Mouse (Mus musculus) hindbrain, embryonic 15.5 days (tissue): Measurements from ENCODE around the gene Prkg1. TPM values are rescaled to one million over a fixed set of nuclear protein-coding genes. Genes with fewer than 3 reads are reported as not detected.
A peak's percentile ranks its signal among the peaks of the same experiment; 100 is the strongest.

ENCODE experiments used
- ATAC-seq: fragments of 200-750 bp; cut with Nextera tagmentation; 2 replicates; pipeline ENCODE4 v1.8.0; 2017; ENCODE audit warnings: low read depth, moderate number of reproducible peaks, moderate TSS enrichment; ENCODE audit not compliant: low FRiP score
- H3K27ac ChIP-seq: fragments of 300-500 bp; sonication (generic); replicated peaks from 2 replicates; pipeline ENCODE4 v1.5.1; 2015; ENCODE audit warnings: mild to moderate bottlenecking, inconsistent platforms
- H3K27me3 ChIP-seq: fragments of 300-500 bp; sonication (generic); 2 replicates; pipeline ENCODE4 v1.6.1; 2015; ENCODE audit warnings: control low read depth, inconsistent platforms
- H3K36me3 ChIP-seq: fragments of 300-500 bp; sonication (generic); 2 replicates; pipeline ENCODE4 v1.6.1; 2015; ENCODE audit warnings: control low read depth, inconsistent platforms
- H3K4me1 ChIP-seq: fragments of 300-500 bp; sonication (generic); replicated peaks from 2 replicates; pipeline ENCODE4 v1.6.1; 2015; ENCODE audit warnings: control low read depth, inconsistent platforms
- H3K4me2 ChIP-seq: fragments of 300-500 bp; sonication (generic); 2 replicates; pipeline ENCODE4 v1.6.1; 2015; ENCODE audit warnings: moderate library complexity, mild to moderate bottlenecking, inconsistent platforms
- H3K4me3 ChIP-seq: fragments of 300-500 bp; sonication (generic); 2 replicates; pipeline ENCODE4 v1.5.1; 2015; ENCODE audit warnings: mild to moderate bottlenecking, inconsistent platforms
- H3K9ac ChIP-seq: fragments of 300-500 bp; sonication (generic); 2 replicates; pipeline ENCODE4 v1.6.1; 2015; ENCODE audit warnings: inconsistent platforms
- H3K9me3 ChIP-seq: fragments of 300-500 bp; sonication (generic); 2 replicates; pipeline ENCODE4 v1.6.1; 2016; ENCODE audit warnings: control low read depth, inconsistent platforms
- WGBS: fragments of 180-500 bp; shearing (Covaris S2); methylation state at CpG from one replicate; pipeline ENCODE4 v1.1.7; 2015; 5-methylcytosine and 5-hydroxymethylcytosine counted together
- polyA plus RNA-seq: library from polyadenylated mRNA; unstranded; fragments of >200 nt; fragmentation: Nextera tagmentation; extraction: Ambion mirVana; gene quantifications from 2 replicates; pipeline ENCODE4 v1.2.1, GENCODE M21; 2015

The Prkg1 gene
- polyA plus RNA-seq, 1 experiment from 2014 or later = 5.0 TPM

DNA sequence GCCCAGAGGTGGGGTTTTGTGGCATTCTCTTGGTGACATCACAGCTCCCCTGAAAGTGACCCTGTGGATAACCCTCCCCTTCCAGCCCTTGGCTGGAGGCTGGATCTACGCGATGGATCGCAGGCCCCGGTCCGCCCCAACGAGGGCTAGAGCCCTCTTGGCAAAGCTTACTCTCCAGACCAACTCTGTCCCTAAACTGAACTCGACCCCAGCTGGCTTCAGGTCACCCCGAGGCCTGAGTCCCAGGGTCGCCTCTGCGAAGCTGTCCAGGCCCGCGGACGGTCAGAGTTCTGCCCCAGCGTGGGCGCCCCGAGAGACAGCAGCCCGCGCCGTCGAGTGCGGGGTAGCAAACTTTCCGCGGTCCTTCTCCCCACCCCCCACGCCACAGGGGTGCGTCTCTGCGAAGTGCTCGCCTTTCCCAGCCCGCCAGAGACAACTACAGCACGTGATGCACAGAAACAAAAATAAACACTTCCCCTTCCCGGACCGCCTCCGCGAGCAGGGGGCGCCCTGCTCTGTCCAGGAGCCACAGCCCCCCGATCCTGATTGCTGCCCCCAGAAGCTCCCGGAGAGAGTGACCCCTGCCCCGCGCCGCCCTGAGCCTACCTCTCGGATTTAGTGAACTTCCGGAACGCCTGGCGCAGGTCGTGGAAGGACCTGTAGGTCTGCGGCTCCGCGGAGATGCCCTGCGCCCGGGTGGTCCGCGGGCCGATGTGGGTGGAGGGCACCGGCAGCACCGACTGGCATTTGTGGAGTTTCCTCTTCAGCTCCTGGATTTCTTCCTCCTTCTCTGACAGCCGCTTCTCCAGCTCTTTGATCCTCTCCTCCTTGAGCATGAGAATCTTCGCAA lies 657 bp downstream of the Prkg1 start:
- under 1% methylated on average over 56 of the region's 56 CpGs for WGBS

DNA sequence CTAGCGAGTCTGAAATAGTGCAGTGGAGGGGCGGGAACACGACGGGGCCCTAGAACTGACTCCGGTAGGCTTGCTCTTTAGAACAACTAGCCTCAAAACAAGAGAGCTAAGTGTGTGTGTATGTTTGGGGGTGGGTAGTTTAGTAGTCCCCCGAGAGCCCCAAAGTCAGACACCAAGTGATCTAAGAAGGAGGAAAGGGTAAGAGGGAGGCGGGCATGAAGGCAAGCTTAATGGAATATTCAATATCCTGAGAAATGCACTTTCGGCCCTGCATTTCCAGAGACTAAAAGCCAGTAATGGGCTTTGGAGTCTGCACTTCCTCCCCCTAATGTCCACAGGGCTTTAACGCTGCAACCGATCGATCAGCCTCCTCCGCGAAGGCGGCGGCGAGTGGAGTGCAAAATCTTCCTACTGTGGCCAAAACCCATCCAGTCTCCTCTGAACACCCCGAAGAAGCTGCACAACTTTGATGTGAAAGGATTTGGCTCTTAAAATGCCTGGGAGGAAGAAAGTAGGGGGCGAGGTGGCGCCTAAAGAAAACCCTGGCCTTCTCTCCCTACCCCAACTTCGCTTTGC lies 1.5 kb downstream of the Prkg1 start:
- Histone ChIP-seq H3K4me2 (peak overlapping the region; percentile 94), H3K4me3 (peak overlapping the region; percentile 49), H3K27me3 (peaks cover 40% of the 10 kb centered on the region), H3K9me3 (no peaks in the 10 kb centered on the region), H3K27ac (no peak overlapping the region), H3K9ac (no peak overlapping the region), H3K4me1 (peaks cover 31% of the 10 kb centered on the region), H3K36me3 (no peaks in the 10 kb centered on the region)
- no peak for ATAC-seq
- WGBS = 8% methylated on average over 20 of the region's 20 CpGs

More for the DNA sequence above, 657 bp downstream of the Prkg1 start:
- H3K36me3 ChIP-seq = no peaks in the 10 kb centered on the region
- H3K4me1 ChIP-seq = peaks cover 31% of the 10 kb centered on the region
- peak; percentile 55 for ATAC-seq
- H3K9me3 ChIP-seq = no peaks in the 10 kb centered on the region
- H3K4me3 ChIP-seq = peak overlapping the region; percentile 49
- H3K27me3 ChIP-seq = peaks cover 38% of the 10 kb centered on the region
- H3K9ac ChIP-seq = peak overlapping the region; percentile 27; the same call in 1 of the 2 replicates
- H3K4me2 ChIP-seq = peak overlapping the region; percentile 94
- H3K27ac ChIP-seq = 0 out of 2 replicates have a peak overlapping the region, but pooled peaks have one; percentile 20

DNA sequence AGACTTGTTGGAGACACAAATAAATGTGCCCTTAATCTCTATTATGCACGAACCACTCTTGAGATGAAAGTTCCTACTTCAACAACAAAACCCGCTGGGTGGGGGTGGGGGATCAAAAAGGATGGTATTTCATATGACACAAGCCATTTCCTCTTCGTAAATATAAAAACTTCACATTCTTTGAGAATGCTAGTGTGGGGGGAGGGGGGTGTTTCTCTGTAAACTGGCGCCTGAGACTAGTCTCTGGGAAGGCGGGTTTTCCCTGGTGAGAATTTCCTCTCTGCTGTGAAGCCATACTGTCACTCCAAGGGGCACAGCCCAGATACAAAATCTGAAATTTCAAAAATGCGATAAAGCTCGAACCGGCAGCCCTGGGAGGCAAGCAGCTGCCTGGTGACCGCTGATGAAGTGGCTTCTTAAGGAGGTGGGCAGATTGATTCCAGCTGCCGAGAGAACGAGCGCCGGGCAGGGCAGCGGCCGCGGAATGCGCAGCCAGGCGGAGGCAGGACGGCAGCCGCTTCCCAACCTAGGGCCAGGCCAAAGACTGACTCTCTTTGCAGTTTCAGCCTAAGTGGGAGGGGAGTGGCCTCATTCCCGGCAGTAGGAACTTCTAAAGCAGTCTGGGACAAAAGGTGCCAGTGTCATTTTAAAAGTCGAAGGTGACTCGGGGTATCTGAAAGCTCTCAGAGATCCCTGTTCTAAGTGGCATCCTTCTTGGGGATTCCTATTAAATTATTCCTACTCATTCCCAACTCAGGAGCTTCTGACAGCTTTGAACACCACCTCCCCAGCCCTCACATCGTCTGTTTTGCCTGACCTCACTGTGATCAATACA lies 2.2 kb downstream of the Prkg1 start:
- H3K4me3 ChIP-seq = peak overlapping the region; percentile 49
- H3K9me3 ChIP-seq = no peaks in the 10 kb centered on the region
- peak overlapping the region; percentile 35; the same call in 1 of the 2 replicates for H3K9ac ChIP-seq
- H3K36me3 ChIP-seq = no peaks in the 10 kb centered on the region
- ATAC-seq = no peak
- peaks cover 40% of the 10 kb centered on the region for H3K27me3 ChIP-seq
- no peak overlapping the region for H3K27ac ChIP-seq
- H3K4me2 ChIP-seq = peak overlapping the region; percentile 94
- peaks cover 31% of the 10 kb centered on the region for H3K4me1 ChIP-seq
- 1% methylated on average over 24 of the region's 24 CpGs for WGBS

DNA sequence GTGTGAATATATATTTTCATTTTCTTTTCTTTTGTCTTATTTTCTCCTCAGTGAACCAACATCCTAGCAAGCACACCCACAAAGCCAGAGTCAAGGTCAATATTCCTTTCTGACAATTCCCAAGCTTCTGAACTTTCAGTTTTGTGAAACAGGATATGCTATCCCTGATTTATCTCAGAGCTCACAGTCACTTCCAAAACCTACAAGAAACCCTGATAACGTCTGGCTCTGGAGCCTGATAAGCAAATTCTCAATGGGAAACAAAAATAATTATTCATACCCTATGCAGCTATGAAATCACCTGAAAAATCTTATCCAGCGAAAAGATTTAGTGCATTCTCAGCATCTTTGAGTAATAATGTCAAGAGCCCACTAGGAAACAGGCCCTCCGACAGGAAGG lies 5.0 kb downstream of the Prkg1 start:
- Histone ChIP-seq H3K4me1 (peaks cover 31% of the 10 kb centered on the region), H3K27ac (no peak overlapping the region), H3K27me3 (peaks cover 34% of the 10 kb centered on the region), H3K4me2 (no peak overlapping the region), H3K4me3 (no peak overlapping the region), H3K9ac (no peak overlapping the region), H3K9me3 (no peaks in the 10 kb centered on the region), H3K36me3 (no peaks in the 10 kb centered on the region)
- no peak for ATAC-seq
- WGBS = 75% methylated on average over 3 of the region's 3 CpGs

DNA sequence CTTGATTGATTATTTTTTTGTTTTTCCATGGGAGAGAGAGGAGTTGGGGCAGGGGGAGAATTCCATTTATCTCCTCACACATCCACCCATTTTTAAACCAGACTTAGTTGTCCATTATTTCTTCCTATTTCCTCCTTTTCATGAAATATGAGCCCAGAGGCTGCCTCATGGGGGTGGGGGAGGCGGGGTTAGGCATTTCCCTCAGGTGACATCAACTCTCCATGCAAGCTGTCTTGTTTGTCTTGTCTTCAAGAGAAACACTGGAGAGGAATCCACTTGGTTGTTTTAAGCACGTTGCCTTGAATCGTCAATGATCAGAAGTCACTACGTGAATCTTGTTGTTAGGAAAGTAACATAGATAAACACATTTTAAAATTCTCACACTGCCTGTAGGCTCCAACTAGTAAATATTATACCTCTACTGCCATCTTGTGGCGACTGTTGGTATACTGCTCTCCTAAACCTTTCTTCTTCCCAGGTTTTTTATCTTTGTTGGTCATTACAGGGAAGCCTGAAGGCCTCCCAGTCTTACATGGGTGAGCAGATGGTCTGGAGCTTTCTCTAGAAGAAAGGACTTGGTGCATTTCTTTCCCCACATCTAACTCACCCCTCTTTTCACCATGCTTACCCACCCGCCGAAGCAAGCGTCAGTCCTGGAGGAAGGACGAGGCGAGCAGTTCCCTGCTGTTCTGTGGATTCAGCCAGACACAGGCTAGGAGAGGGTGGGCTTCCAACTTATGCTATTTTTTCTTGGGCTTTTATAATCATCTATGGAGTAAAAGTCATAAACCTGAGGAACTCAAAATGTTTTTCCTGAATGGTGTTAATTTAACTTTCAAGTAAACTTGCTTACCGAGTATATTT lies 8.7 kb downstream of the Prkg1 start:
- no peaks in the 10 kb centered on the region for H3K36me3 ChIP-seq
- no peak overlapping the region for H3K9ac ChIP-seq
- H3K4me3 ChIP-seq = no peak overlapping the region
- WGBS = 39% methylated on average over 11 of the region's 11 CpGs
- H3K27me3 ChIP-seq = peaks cover 12% of the 10 kb centered on the region
- peak; percentile 72 for ATAC-seq
- no peaks in the 10 kb centered on the region for H3K9me3 ChIP-seq
- H3K4me2 ChIP-seq = peak overlapping the region; percentile 36; the same call in 1 of the 2 replicates
- H3K27ac ChIP-seq = no peak overlapping the region
- peaks cover 3% of the 10 kb centered on the region; the same call in 1 of the 2 replicates for H3K4me1 ChIP-seq

DNA sequence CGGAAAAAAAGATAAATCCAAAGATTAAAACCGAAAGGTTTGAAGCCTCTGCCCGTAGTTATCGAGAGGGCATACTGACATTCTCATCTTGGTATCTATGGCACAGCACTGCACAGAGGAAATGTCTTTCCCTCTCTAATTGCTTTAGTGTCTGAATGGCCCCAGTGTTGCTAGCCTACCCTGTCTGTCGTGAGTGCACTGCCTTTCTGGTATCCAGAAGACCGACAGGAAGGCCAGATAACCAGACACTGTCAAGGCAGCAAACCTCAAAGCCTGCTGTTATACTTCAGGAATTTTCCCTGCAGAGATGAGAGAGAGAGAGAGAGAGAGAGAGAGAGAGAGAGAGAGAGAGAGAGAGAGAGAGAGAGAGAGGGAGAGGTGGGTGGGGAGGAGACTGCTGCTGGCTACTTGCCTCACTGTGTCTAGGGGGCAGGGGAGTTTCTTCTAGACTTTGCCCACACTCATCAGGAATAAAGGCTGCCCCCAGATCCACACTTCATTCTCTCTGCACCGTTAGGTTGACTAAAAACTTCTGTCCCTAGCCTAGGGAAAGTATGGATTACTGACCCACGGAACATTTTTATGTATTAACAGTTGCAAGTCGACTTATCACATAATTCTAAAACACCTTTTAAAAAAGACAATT lies 10.1 kb downstream of the Prkg1 start:
- Histone ChIP-seq H3K4me3 (no peak overlapping the region), H3K4me2 (no peak overlapping the region), H3K27me3 (0 out of 2 replicates have a peak, but pooled peaks cover 2% of the 10 kb centered on the region), H3K36me3 (no peaks in the 10 kb centered on the region), H3K27ac (no peak overlapping the region), H3K9me3 (no peaks in the 10 kb centered on the region), H3K9ac (no peak overlapping the region), H3K4me1 (peaks cover 3% of the 10 kb centered on the region; the same call in 1 of the 2 replicates)
- no peak for ATAC-seq
- WGBS = 64% methylated on average over 9 of the region's 9 CpGs

DNA sequence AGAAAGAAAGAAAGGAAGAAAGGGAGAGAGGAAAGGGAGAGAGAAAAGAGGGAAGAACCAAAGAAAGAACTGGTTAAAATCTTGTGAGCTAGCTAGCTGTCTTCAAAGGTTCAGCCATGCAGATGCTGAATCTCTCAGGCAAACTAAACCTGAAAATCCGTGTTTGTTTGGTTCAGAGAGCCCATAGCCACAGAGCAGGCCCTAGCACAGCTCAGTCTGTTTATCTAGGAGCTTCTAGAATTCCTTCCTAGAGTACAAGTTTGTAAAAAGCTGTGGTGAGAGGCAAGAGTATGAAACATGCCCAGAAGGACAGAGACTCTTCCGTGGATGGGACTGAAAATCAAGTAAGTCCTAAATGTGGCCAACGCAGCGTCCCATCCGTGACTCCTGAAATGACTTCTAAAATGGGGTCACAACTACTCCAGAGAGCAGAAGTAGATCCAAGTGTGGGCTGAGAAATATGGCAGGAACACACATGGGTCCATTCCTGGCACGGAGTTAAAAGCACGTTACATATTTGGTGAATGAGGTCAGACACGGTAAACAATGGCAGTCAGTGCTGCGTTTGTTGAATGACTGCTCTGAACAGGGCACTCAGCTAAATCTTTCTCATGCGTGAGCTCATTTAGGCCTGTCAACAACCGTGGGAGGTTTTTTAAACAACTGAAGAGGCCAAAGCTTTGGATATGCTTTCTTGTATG lies 13.7 kb downstream of the Prkg1 start:
- Histone ChIP-seq H3K36me3 (no peaks in the 10 kb centered on the region), H3K4me3 (no peak overlapping the region), H3K4me2 (no peak overlapping the region), H3K9me3 (no peaks in the 10 kb centered on the region), H3K27ac (no peak overlapping the region), H3K4me1 (peaks cover 3% of the 10 kb centered on the region; the same call in 1 of the 2 replicates), H3K27me3 (no peaks in the 10 kb centered on the region), H3K9ac (no peak overlapping the region)
- WGBS = 59% methylated on average over 11 of the region's 11 CpGs
- no peak for ATAC-seq

DNA sequence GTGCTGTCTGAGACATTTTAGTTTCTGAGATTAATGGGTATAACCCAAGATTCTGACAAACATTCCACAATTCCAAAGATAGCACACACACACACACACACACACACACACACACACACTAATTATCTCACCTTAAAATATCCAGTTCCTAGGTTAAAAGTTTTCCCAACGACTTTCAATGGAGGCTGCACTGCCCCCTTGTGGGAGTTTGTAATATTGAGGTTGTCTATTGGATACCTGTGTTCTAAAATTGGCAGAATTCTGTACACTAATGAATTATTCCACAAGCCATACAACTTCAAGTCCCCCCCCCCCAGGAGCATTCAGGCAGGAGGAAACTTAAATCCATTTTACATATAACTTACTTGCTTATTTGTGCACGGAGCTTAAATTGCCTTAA lies 18.2 kb downstream of the Prkg1 start:
- ATAC-seq = no peak
- H3K9ac ChIP-seq = no peak overlapping the region
- no peaks in the 10 kb centered on the region for H3K4me1 ChIP-seq
- H3K9me3 ChIP-seq = no peaks in the 10 kb centered on the region
- no peaks in the 10 kb centered on the region for H3K27me3 ChIP-seq
- H3K36me3 ChIP-seq = no peaks in the 10 kb centered on the region
- no peak overlapping the region for H3K4me3 ChIP-seq
- H3K4me2 ChIP-seq = no peak overlapping the region
- 18% methylated on average over 2 of the region's 2 CpGs for WGBS
- H3K27ac ChIP-seq = no peak overlapping the region

DNA sequence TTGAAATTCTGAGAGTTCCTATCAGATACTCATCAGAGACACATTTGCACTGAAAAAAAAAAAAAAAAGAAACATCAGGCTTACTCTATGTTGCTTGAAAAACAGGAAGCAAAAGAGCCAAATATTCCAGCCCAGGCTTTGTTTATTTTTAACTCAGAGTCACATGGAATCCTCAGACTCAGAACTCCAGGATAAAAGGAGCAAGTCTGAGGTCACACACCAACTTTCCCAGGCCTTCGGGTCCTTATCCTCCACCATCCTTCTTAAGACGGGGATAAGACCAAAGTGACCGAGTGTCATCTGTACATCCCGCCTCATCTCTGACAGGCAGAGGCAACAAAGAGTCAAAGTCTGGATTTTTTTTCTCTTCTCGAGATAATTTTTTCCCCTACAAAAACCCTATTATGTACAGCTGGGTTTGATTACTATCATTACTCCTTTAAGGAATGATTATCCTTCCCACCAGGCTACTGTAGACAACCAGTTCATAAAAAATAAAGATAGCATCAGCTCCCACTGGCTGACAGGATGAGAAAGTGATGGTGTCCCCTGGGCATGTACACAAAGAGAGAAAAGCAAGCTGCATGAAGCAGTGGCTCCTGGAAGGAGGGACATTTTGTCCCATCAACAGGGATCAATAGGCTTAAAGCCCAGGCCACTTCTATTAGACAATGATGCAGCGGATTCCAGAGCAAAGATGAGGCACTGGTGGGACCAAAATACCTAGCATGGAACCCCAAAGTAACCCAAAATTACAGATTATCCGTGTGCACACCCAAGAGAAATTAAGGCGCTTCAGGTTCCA lies 21.4 kb downstream of the Prkg1 start:
- no peak overlapping the region for H3K4me2 ChIP-seq
- no peak for ATAC-seq
- no peak overlapping the region for H3K4me3 ChIP-seq
- H3K27me3 ChIP-seq = no peaks in the 10 kb centered on the region
- H3K4me1 ChIP-seq = no peaks in the 10 kb centered on the region
- H3K9me3 ChIP-seq = no peaks in the 10 kb centered on the region
- WGBS = 77% methylated on average over 8 of the region's 8 CpGs
- no peaks in the 10 kb centered on the region for H3K36me3 ChIP-seq
- no peak overlapping the region for H3K9ac ChIP-seq
- H3K27ac ChIP-seq = no peak overlapping the region

DNA sequence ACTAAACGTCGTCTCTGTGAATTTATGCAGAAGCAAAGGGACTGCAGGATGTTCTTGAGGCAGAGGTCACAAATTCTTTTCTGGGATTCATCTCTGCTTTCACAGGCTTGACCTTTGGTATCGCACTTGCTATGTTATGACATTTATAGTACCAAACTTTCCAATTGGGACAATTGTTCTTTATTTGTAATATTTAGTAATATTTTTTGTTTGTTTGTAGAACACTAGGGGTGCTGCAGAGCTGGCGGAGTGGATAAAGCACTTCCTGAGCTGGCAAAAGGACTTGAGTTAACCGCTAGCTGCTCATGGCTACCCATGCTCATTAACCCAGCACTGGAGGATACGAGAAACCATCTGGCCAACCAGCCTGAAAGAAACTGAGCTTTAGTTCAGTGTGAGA lies 49.9 kb downstream of the Prkg1 start:
- no peaks in the 10 kb centered on the region for H3K27me3 ChIP-seq
- no peak overlapping the region for H3K4me2 ChIP-seq
- H3K9ac ChIP-seq = no peak overlapping the region
- no peaks in the 10 kb centered on the region for H3K36me3 ChIP-seq
- H3K9me3 ChIP-seq = no peaks in the 10 kb centered on the region
- H3K4me1 ChIP-seq = no peaks in the 10 kb centered on the region
- ATAC-seq = no peak
- no peak overlapping the region for H3K27ac ChIP-seq
- no peak overlapping the region for H3K4me3 ChIP-seq
- WGBS = 84% methylated on average over 6 of the region's 6 CpGs
